Mouse (Mus musculus) hindbrain, embryonic 15.5 days (tissue): ENCODE measurements around the gene Palm3. TPM values are rescaled to one million over a fixed set of nuclear protein-coding genes. Genes with fewer than 3 reads are reported as not detected.
A peak's percentile ranks its signal among the peaks of the same experiment; 100 is the strongest.

Experiments used
- ATAC-seq: fragments of 200-750 bp; cut with Nextera tagmentation; 2 replicates; pipeline ENCODE4 v1.8.0; 2017; ENCODE audit warnings: low read depth, moderate number of reproducible peaks, moderate TSS enrichment; ENCODE audit not compliant: low FRiP score
- H3K27ac ChIP-seq: fragments of 300-500 bp; sonication (generic); replicated peaks from 2 replicates; pipeline ENCODE4 v1.5.1; 2015; ENCODE audit warnings: mild to moderate bottlenecking, inconsistent platforms
- H3K27me3 ChIP-seq: fragments of 300-500 bp; sonication (generic); 2 replicates; pipeline ENCODE4 v1.6.1; 2015; ENCODE audit warnings: control low read depth, inconsistent platforms
- H3K36me3 ChIP-seq: fragments of 300-500 bp; sonication (generic); 2 replicates; pipeline ENCODE4 v1.6.1; 2015; ENCODE audit warnings: control low read depth, inconsistent platforms
- H3K4me1 ChIP-seq: fragments of 300-500 bp; sonication (generic); replicated peaks from 2 replicates; pipeline ENCODE4 v1.6.1; 2015; ENCODE audit warnings: control low read depth, inconsistent platforms
- H3K4me2 ChIP-seq: fragments of 300-500 bp; sonication (generic); 2 replicates; pipeline ENCODE4 v1.6.1; 2015; ENCODE audit warnings: moderate library complexity, mild to moderate bottlenecking, inconsistent platforms
- H3K4me3 ChIP-seq: fragments of 300-500 bp; sonication (generic); 2 replicates; pipeline ENCODE4 v1.5.1; 2015; ENCODE audit warnings: mild to moderate bottlenecking, inconsistent platforms
- H3K9ac ChIP-seq: fragments of 300-500 bp; sonication (generic); 2 replicates; pipeline ENCODE4 v1.6.1; 2015; ENCODE audit warnings: inconsistent platforms
- H3K9me3 ChIP-seq: fragments of 300-500 bp; sonication (generic); 2 replicates; pipeline ENCODE4 v1.6.1; 2016; ENCODE audit warnings: control low read depth, inconsistent platforms
- WGBS: fragments of 180-500 bp; shearing (Covaris S2); methylation state at CpG from one replicate; pipeline ENCODE4 v1.1.7; 2015; 5-methylcytosine and 5-hydroxymethylcytosine counted together
- microRNA counts: library from miRNA; unstranded; fragments of <30 nt; microRNA quantifications from one replicate; lab custom pipeline; 2016
- microRNA-seq: library from miRNA; unstranded; fragments of <30 nt; microRNA quantifications from one replicate; pipeline ENCODE4, GENCODE M21; 2016
- polyA plus RNA-seq: library from polyadenylated mRNA; unstranded; fragments of >200 nt; fragmentation: Nextera tagmentation; extraction: Ambion mirVana; gene quantifications from 2 replicates; pipeline ENCODE4 v1.2.1, GENCODE M21; 2015

The Palm3 gene
- polyA plus RNA-seq, 1 experiment from 2014 or later = 8.8 TPM

- WGBS = 79% methylated on average over 2 of the region's 2 CpGs
- Histone ChIP-seq H3K27ac (no peak overlapping the region), H3K4me1 (peaks cover 67% of the 10 kb centered on the region), H3K4me2 (no peak overlapping the region), H3K4me3 (no peak overlapping the region), H3K9ac (no peak overlapping the region), H3K36me3 (0 out of 2 replicates have a peak, but pooled peaks cover 2% of the 10 kb centered on the region), H3K9me3 (no peaks in the 10 kb centered on the region), H3K27me3 (no peaks in the 10 kb centered on the region)
- ATAC-seq = no peak
Measured at GRCm38 (mm10) chr8:84070667-84071066, 49.4 kb downstream of the Palm3 start.

DNA sequence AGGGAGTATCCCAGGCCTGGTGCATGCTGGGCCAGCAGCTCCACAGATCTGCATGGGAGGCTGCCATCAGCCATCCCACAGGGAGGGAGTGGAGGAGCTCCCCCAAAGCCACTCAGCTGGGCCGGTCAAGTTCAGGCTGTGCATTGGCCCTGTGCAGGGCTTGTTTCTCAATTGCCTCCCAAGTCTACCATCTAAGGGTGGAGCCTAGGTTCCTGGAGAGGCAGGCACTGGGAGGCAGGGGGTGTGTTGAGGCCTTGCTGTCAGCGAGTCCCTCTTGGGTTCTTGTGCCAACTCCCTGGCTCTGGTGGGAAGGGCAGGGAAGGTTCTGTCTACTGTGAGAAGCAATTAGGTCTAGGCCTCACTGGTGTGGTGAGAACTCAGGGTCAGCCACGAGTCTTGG is 50.6 kb downstream of the Palm3 start:
- Histone ChIP-seq H3K4me1 (peaks cover 63% of the 10 kb centered on the region), H3K27me3 (no peaks in the 10 kb centered on the region), H3K4me3 (no peak overlapping the region), H3K27ac (no peak overlapping the region), H3K36me3 (peaks cover 11% of the 10 kb centered on the region; the same call in 1 of the 2 replicates), H3K9me3 (no peaks in the 10 kb centered on the region), H3K9ac (no peak overlapping the region), H3K4me2 (no peak overlapping the region)
- 74% methylated on average over 3 of the region's 3 CpGs for WGBS
- no peak for ATAC-seq

DNA sequence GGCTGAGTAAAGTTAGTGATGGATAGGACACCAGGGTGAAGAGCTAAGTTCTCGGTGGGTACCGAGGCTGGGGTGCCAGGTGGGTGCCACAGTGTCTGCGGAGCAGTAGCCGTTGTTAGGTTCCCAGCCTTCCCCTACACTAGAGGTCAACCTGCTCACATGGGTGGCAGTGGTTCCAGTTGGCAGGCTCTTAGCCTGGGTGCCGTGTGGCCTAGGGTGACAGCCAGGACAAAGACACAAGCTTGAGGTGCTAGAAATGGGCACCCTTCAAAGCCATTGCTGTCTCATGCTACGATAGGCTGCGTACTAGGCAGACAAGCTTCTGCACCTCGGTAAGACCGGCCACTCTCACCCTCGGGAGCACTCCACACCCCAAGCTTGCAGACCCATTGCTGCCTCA is 51.0 kb downstream of the Palm3 start:
- Histone ChIP-seq H3K27me3 (no peaks in the 10 kb centered on the region), H3K4me2 (no peak overlapping the region), H3K4me1 (peaks cover 63% of the 10 kb centered on the region), H3K27ac (no peak overlapping the region), H3K9ac (no peak overlapping the region), H3K36me3 (peaks cover 11% of the 10 kb centered on the region; the same call in 1 of the 2 replicates), H3K4me3 (no peak overlapping the region), H3K9me3 (no peaks in the 10 kb centered on the region)
- no peak for ATAC-seq
- WGBS = 85% methylated on average over 10 of the region's 10 CpGs

- no peak for ATAC-seq
- Histone ChIP-seq H3K4me3 (no peak overlapping the region), H3K27me3 (no peaks in the 10 kb centered on the region), H3K27ac (peak overlapping the region; percentile 48), H3K9ac (no peak overlapping the region), H3K4me1 (peaks cover 53% of the 10 kb centered on the region), H3K9me3 (no peaks in the 10 kb centered on the region), H3K36me3 (peaks cover 11% of the 10 kb centered on the region; the same call in 1 of the 2 replicates), H3K4me2 (peak overlapping the region; percentile 22)
- WGBS = 34% methylated on average over 9 of the region's 10 CpGs
Measured at GRCm38 (mm10) chr8:84073230-84073976, 52.1 kb downstream of the Palm3 start.

GRCm38 (mm10) chr8:84076412-84076811 is 55.1 kb downstream of the Palm3 start:
- H3K4me1 ChIP-seq = peaks cover 28% of the 10 kb centered on the region
- H3K36me3 ChIP-seq = peaks cover 22% of the 10 kb centered on the region; the same call in 1 of the 2 replicates
- H3K9me3 ChIP-seq = no peaks in the 10 kb centered on the region
- no peak overlapping the region for H3K9ac ChIP-seq
- no peak overlapping the region for H3K4me3 ChIP-seq
- no peak for ATAC-seq
- no peaks in the 10 kb centered on the region for H3K27me3 ChIP-seq
- 92% methylated on average over 1 of the region's 1 CpGs for WGBS
- no peak overlapping the region for H3K4me2 ChIP-seq
- no peak overlapping the region for H3K27ac ChIP-seq

GRCm38 (mm10) chr8:84076849-84077248 is 55.6 kb downstream of the Palm3 start:
- H3K36me3 ChIP-seq = peaks cover 24% of the 10 kb centered on the region
- 93% methylated on average over 3 of the region's 3 CpGs for WGBS
- H3K4me3 ChIP-seq = no peak overlapping the region

DNA sequence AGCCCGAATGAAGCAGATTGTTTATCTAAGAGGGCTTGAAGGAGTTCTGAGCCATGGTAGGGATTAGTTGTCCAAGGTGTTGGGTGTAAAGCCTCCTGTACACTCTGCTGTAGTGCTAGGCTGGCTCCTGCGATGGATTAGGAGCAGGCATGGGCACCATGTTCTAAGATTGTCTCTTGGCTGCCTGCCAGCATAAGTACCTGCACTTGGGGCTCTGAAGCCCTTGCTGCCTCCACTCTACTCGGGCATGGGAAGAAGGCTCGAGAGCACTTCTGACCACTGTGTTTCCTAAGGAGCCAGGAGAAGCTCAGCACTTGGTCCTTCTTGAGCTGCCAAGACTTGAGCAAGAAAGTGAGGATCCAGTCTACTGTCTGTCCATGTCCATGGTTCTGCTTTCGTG is 57.9 kb downstream of the Palm3 start:
- no peak for ATAC-seq
- Histone ChIP-seq H3K4me2 (no peak overlapping the region), H3K4me3 (no peak overlapping the region), H3K27ac (no peak overlapping the region), H3K4me1 (peaks cover 5% of the 10 kb centered on the region; the same call in 1 of the 2 replicates), H3K36me3 (peaks cover 47% of the 10 kb centered on the region), H3K9ac (no peak overlapping the region), H3K27me3 (no peaks in the 10 kb centered on the region), H3K9me3 (no peaks in the 10 kb centered on the region)
- WGBS = 90% methylated on average over 5 of the region's 5 CpGs

More at GRCm38 (mm10) chr8:84076849-84077248, 55.6 kb downstream of the Palm3 start:
- no peak for ATAC-seq
- H3K4me1 ChIP-seq = peaks cover 24% of the 10 kb centered on the region
- no peaks in the 10 kb centered on the region for H3K27me3 ChIP-seq
- no peak overlapping the region for H3K9ac ChIP-seq
- H3K9me3 ChIP-seq = no peaks in the 10 kb centered on the region
- no peak overlapping the region for H3K27ac ChIP-seq
- no peak overlapping the region for H3K4me2 ChIP-seq

MicroRNAs encoded within 50 kb of the gene (microRNA counts, 519-probe panel; counts per million panel counts)
- not detected for microRNA mmu-miR-1199 (lab: Ali Mortazavi, UCI)

Small RNA genes within 50 kb of the gene (microRNA-seq; reads per million reads assigned to microRNA genes)
- gene Mir1199 (not detected), gene Mir8111 (2.4 reads per million, percentile 6 among the genes with 10 or more reads in this experiment)

Other genes with a start within 250 kb of the Palm3 start
- gene Adgrl1, start 121.4 kb upstream of the Palm3 start, polyA plus RNA-seq = 56.8 and 62.0 TPM in 2 replicates
- 1.1 TPM in 2 replicates for gene Gm10644, start 66.3 kb upstream of the Palm3 start, polyA plus RNA-seq
- 12.8 and 14.7 TPM in 2 replicates for gene Asf1b, start 66.0 kb upstream of the Palm3 start, polyA plus RNA-seq
- 241 and 250 TPM in 2 replicates for gene Prkaca, start 48.5 kb upstream of the Palm3 start, polyA plus RNA-seq
- gene Samd1, start 23.8 kb upstream of the Palm3 start, polyA plus RNA-seq = 6.2 and 7.3 TPM in 2 replicates
- gene 1700067K01Rik, start 20.0 kb upstream of the Palm3 start, polyA plus RNA-seq = 0.47 and 0.75 TPM in 2 replicates
- gene 2210011C24Rik, start 9.3 kb upstream of the Palm3 start, polyA plus RNA-seq = 0.41 and 0.70 TPM in 2 replicates
- gene Il27ra, start 21.1 kb downstream of the Palm3 start, polyA plus RNA-seq = 0.69 and 0.97 TPM in 2 replicates
- 0.51 and 1.2 TPM in 2 replicates for gene Rln3, start 23.5 kb downstream of the Palm3 start, polyA plus RNA-seq
- 0.92 and 1.4 TPM in 2 replicates for gene Gm10643, start 43.7 kb downstream of the Palm3 start, polyA plus RNA-seq
- gene Rfx1, start 45.4 kb downstream of the Palm3 start, polyA plus RNA-seq = 9.4 and 11.2 TPM in 2 replicates
- 19.0 and 22.6 TPM in 2 replicates for gene Dcaf15, start 83.3 kb downstream of the Palm3 start, polyA plus RNA-seq
- 0.35 and 0.44 TPM in 2 replicates for gene Podnl1, start 104.5 kb downstream of the Palm3 start, polyA plus RNA-seq
- gene Cc2d1a, start 126.5 kb downstream of the Palm3 start, polyA plus RNA-seq = 41.5 and 47.1 TPM in 2 replicates
- 2.3 and 2.8 TPM in 2 replicates for gene 4930432K21Rik, start 126.6 kb downstream of the Palm3 start, polyA plus RNA-seq
- gene Nanos3, start 163.7 kb downstream of the Palm3 start, polyA plus RNA-seq = 8.0 and 8.7 TPM in 2 replicates
- gene Zswim4, start 215.6 kb downstream of the Palm3 start, polyA plus RNA-seq = 23.3 and 24.9 TPM in 2 replicates
- 245 and 260 TPM in 2 replicates for gene D8Ertd738e, start 228.2 kb downstream of the Palm3 start, polyA plus RNA-seq
- 45.6 and 48.4 TPM in 2 replicates for gene Mri1, start 235.9 kb downstream of the Palm3 start, polyA plus RNA-seq
- 23.4 and 24.6 TPM in 2 replicates for gene Ccdc130, start 248.9 kb downstream of the Palm3 start, polyA plus RNA-seq